Mouse (Mus musculus) CH12.LX (cell line): ENCODE measurements around the gene Slc4a7. TPM values are rescaled to one million over a fixed set of nuclear protein-coding genes. Genes with fewer than 3 reads are reported as not detected.

Experiments used
- DNase-seq: peaks from one replicate; pipeline ENCODE4 v3.0.0-alpha.2; 2013; ENCODE audit errors: extremely low read depth
- H3K27ac ChIP-seq: 2 replicates; pipeline ENCODE4 v1.5.1; 2012; ENCODE audit warnings: low read depth, mild to moderate bottlenecking, control low read depth, moderate library complexity; ENCODE audit not compliant: insufficient read depth
- H3K27me3 ChIP-seq: replicated peaks from 2 replicates; pipeline ENCODE3; 2012; ENCODE audit warnings: inconsistent platforms
- H3K36me3 ChIP-seq, 2 experiments: replicated peaks in 1 of 2; 2 replicates each; pipeline versions ENCODE3 to v1.6.1; 2012; ENCODE audit warnings: inconsistent platforms in 1 of 2, low read length in 1 of 2, mild to moderate bottlenecking in 1 of 2, mixed read lengths in 1 of 2, moderate library complexity in 1 of 2; ENCODE audit not compliant: control insufficient read depth in 1 of 2, insufficient read depth in 1 of 2
- H3K4me1 ChIP-seq, 2 experiments: 2 replicates each; pipeline ENCODE4 v1.6.1; 2012; ENCODE audit warnings: inconsistent platforms in 1 of 2, moderate library complexity in 1 of 2; ENCODE audit not compliant: insufficient read depth in 2 of 2, control insufficient read depth in 1 of 2
- H3K4me2 ChIP-seq: 2 replicates; pipeline ENCODE4 v1.6.1; 2012; ENCODE audit warnings: low read depth, mild to moderate bottlenecking, control low read depth; ENCODE audit not compliant: poor library complexity, insufficient read depth, severe bottlenecking
- H3K4me3 ChIP-seq, 3 experiments: fragments of 150-350 bp in 1 of 3; sonication (generic) in 1 of 3; replicated peaks in 1 of 3; 2 replicates each; pipeline versions ENCODE3 to v1.5.1; 2011 to 2012; ENCODE audit warnings: low read depth in 2 of 3, low read length in 2 of 3, mild to moderate bottlenecking in 2 of 3, moderate library complexity in 2 of 3, control low read depth in 1 of 3, improper control_type of control experiment in 1 of 3, inconsistent platforms in 1 of 3, mixed read lengths in 1 of 3; ENCODE audit not compliant: poor library complexity in 1 of 3
- H3K79me2 ChIP-seq: replicated peaks from 2 replicates; pipeline ENCODE4 v1.6.1; 2012; ENCODE audit warnings: mild to moderate bottlenecking, moderate library complexity; ENCODE audit not compliant: control insufficient read depth, poor library complexity, insufficient read depth, severe bottlenecking; ENCODE audit errors: extremely low read depth
- H3K9ac ChIP-seq: 2 replicates; pipeline ENCODE4 v1.6.1; 2012; ENCODE audit warnings: low read depth, mild to moderate bottlenecking, control low read depth, moderate library complexity; ENCODE audit not compliant: insufficient read depth
- H3K9me3 ChIP-seq: replicated peaks from 2 replicates; pipeline ENCODE3; 2012; ENCODE audit warnings: low read length, inconsistent platforms, mixed read lengths
- BHLHE40 ChIP-seq: IDR thresholded peaks from 2 replicates; pipeline ENCODE4 v1.6.1; 2011; ENCODE audit warnings: mild to moderate bottlenecking, low read depth, low read length, improper control_type of control experiment
- CHD1 ChIP-seq: IDR thresholded peaks from 2 replicates; pipeline ENCODE4 v1.6.1; 2012; ENCODE audit warnings: low read depth, low read length, improper control_type of control experiment, inconsistent platforms
- CHD2 ChIP-seq: IDR thresholded peaks from 2 replicates; pipeline ENCODE4 v1.6.1; 2011; ENCODE audit warnings: low read length, improper control_type of control experiment
- CTCF ChIP-seq, 2 experiments: IDR thresholded peaks in 1 of 2; conservative IDR thresholded peaks in 1 of 2; 2 replicates each; pipeline ENCODE4 v1.5.1; 2011 to 2012; ENCODE audit warnings: low read depth in 2 of 2, low read length in 2 of 2, improper control_type of control experiment in 1 of 2, inconsistent platforms in 1 of 2, mild to moderate bottlenecking in 1 of 2, moderate library complexity in 1 of 2
- EP300 ChIP-seq: IDR thresholded peaks from 2 replicates; pipeline ENCODE4 v1.6.1; 2011; ENCODE audit warnings: low read length, improper control_type of control experiment
- GABPA ChIP-seq: IDR thresholded peaks from 2 replicates; pipeline ENCODE4 v1.6.1; 2012; ENCODE audit warnings: low read depth, low read length, improper control_type of control experiment, inconsistent platforms; ENCODE audit not compliant: insufficient replicate concordance
- HCFC1 ChIP-seq: IDR thresholded peaks from 2 replicates; pipeline ENCODE4 v1.6.1; 2012; ENCODE audit warnings: low read depth, mild to moderate bottlenecking, inconsistent platforms, low read length, improper control_type of control experiment
- IRF4 ChIP-seq: IDR thresholded peaks from 2 replicates; pipeline ENCODE4 v1.6.1; 2014; ENCODE audit warnings: low read depth, mild to moderate bottlenecking, inconsistent platforms, low read length, improper control_type of control experiment
- JUN ChIP-seq: IDR thresholded peaks from 2 replicates; pipeline ENCODE4 v1.6.1; 2011; ENCODE audit warnings: low read depth, mild to moderate bottlenecking, low read length, improper control_type of control experiment, moderate library complexity; ENCODE audit not compliant: insufficient read depth
- KAT2A ChIP-seq: IDR thresholded peaks from 2 replicates; pipeline ENCODE4 v1.6.1; 2012; ENCODE audit warnings: low read length, improper control_type of control experiment, inconsistent platforms; ENCODE audit not compliant: insufficient replicate concordance
- MAX ChIP-seq: IDR thresholded peaks from 2 replicates; pipeline ENCODE4 v1.6.1; 2011; ENCODE audit warnings: low read length, improper control_type of control experiment
- MAZ ChIP-seq: IDR thresholded peaks from 2 replicates; pipeline ENCODE4 v1.6.1; 2012; ENCODE audit warnings: low read depth, mild to moderate bottlenecking, inconsistent platforms, low read length, improper control_type of control experiment, moderate library complexity
- MEF2A ChIP-seq: IDR thresholded peaks from 2 replicates; pipeline ENCODE4 v1.6.1; 2014; ENCODE audit warnings: low read depth, mild to moderate bottlenecking, inconsistent platforms, low read length, improper control_type of control experiment, borderline replicate concordance
- MXI1 ChIP-seq: IDR thresholded peaks from 2 replicates; pipeline ENCODE4 v1.6.1; 2011; ENCODE audit warnings: mild to moderate bottlenecking, low read depth, low read length, improper control_type of control experiment
- MYC ChIP-seq: IDR thresholded peaks from 2 replicates; pipeline ENCODE4 v1.6.1; 2011; ENCODE audit warnings: low read depth, mild to moderate bottlenecking, improper control_type of control experiment, low read length
- NELFE ChIP-seq: IDR thresholded peaks from 2 replicates; pipeline ENCODE4 v1.6.1; 2011; ENCODE audit warnings: low read depth, low read length, improper control_type of control experiment
- NRF1 ChIP-seq: IDR thresholded peaks from 2 replicates; pipeline ENCODE4 v1.6.1; 2014; ENCODE audit warnings: low read depth, mild to moderate bottlenecking, inconsistent platforms, low read length, improper control_type of control experiment, moderate library complexity
- PAX5 ChIP-seq: IDR thresholded peaks from 2 replicates; pipeline ENCODE4 v1.6.1; 2012; ENCODE audit warnings: low read length, inconsistent platforms, mixed read lengths
- POLR2A ChIP-seq: IDR thresholded peaks from 2 replicates; pipeline ENCODE4 v1.6.1; 2011; ENCODE audit warnings: low read depth, mild to moderate bottlenecking, improper control_type of control experiment, low read length
- POLR2AphosphoS2 ChIP-seq: IDR thresholded peaks from 2 replicates; pipeline ENCODE4 v1.6.1; 2011; ENCODE audit warnings: low read depth, low read length, improper control_type of control experiment
- RAD21 ChIP-seq: IDR thresholded peaks from 2 replicates; pipeline ENCODE4 v1.6.1; 2011; ENCODE audit warnings: low read depth, mild to moderate bottlenecking, low read length, improper control_type of control experiment, moderate library complexity
- RCOR1 ChIP-seq: conservative IDR thresholded peaks from 2 replicates; pipeline ENCODE4 v1.6.1; 2012; ENCODE audit warnings: low read depth, mild to moderate bottlenecking, inconsistent platforms, low read length, improper control_type of control experiment
- SIN3A ChIP-seq: IDR thresholded peaks from 2 replicates; pipeline ENCODE4 v1.6.1; 2012; ENCODE audit warnings: low read length, improper control_type of control experiment, inconsistent platforms
- SMC3 ChIP-seq: IDR thresholded peaks from 2 replicates; pipeline ENCODE4 v1.6.1; 2011; ENCODE audit warnings: low read depth, low read length, improper control_type of control experiment
- TCF12 ChIP-seq: IDR thresholded peaks from 2 replicates; pipeline ENCODE4 v1.6.1; 2014; ENCODE audit warnings: low read depth, mild to moderate bottlenecking, inconsistent platforms, low read length, improper control_type of control experiment
- UBTF ChIP-seq: IDR thresholded peaks from 2 replicates; pipeline ENCODE4 v1.6.1; 2012; ENCODE audit warnings: low read depth, mild to moderate bottlenecking, inconsistent platforms, low read length, improper control_type of control experiment, moderate library complexity
- USF2 ChIP-seq: conservative IDR thresholded peaks from 2 replicates; pipeline ENCODE4 v1.6.1; 2011; ENCODE audit warnings: low read depth, low read length, improper control_type of control experiment
- ZKSCAN1 ChIP-seq: IDR thresholded peaks from 2 replicates; pipeline ENCODE4 v1.6.1; 2012; ENCODE audit warnings: low read depth, inconsistent platforms, low read length, improper control_type of control experiment, borderline replicate concordance
- dilution Hi-C: fragments of 300-500 bp; cut with MboI; formaldehyde crosslinking; loops from 2 replicates; pipeline ENCODE4 v1.14.3; 2020; ENCODE audit warnings: low sequenced_read_pairs; ENCODE audit not compliant: extremely low pct_unique_long_range_greater_than_20kb, extremely low pct_ligation_motif_present
- in situ Hi-C: fragments of 300-500 bp; cut with MboI; formaldehyde crosslinking; loops from 3 replicates; pipeline ENCODE4 v1.14.3; 2019; ENCODE audit warnings: low sequenced_read_pairs, low pct_ligation_motif_present, low pct_unique_long_range_greater_than_20kb, mixed read lengths
- polyA plus RNA-seq: library from polyadenylated mRNA; unstranded; fragments of >175 nt; gene quantifications from 2 replicates; pipeline ENCODE4 v1.2.1, GENCODE M21; 2012; ENCODE audit warnings: low read depth; ENCODE audit not compliant: insufficient read length
- total RNA-seq, 2 experiments: library from RNA; depleted of rRNA; stranded (reverse); fragments of 300-350 nt in 1 of 2; fragments of >200 nt in 1 of 2; gene quantifications; 2 replicates each; pipeline ENCODE4 v1.2.3; 2012 to 2014

Gene Slc4a7
- total and polyA plus RNA-seq, 3 experiments, result 13.6 to 19.0 (median 17.6) TPM

- H3K4me2 ChIP-seq, result no peak overlapping the region
- in situ Hi-C loops, result no loop called here
- peaks cover 0 to 22% of the 10 kb centered on the region in 2 experiments for H3K36me3 ChIP-seq
- no peak overlapping the region for H3K9ac ChIP-seq
- no peak for TF ChIP-seq JUN
- TF ChIP-seq MEF2A, result no peak
- TF ChIP-seq SIN3A, result no peak
- no peak for TF ChIP-seq IRF4
- no peak for TF ChIP-seq TCF12
- TF ChIP-seq ZKSCAN1, result no peak
- TF ChIP-seq NELFE, result no peak
- no peak for TF ChIP-seq POLR2AphosphoS2
- no peak for TF ChIP-seq RAD21
- no peak for TF ChIP-seq KAT2A
- no peak for TF ChIP-seq HCFC1
- no peak for TF ChIP-seq POLR2A
- TF ChIP-seq MYC, result no peak
- TF ChIP-seq PAX5, result no peak
- no peak for TF ChIP-seq EP300
- no peak for TF ChIP-seq MAX
- no peak for TF ChIP-seq MXI1
- TF ChIP-seq CHD2, result no peak
- no peak for TF ChIP-seq RCOR1
- TF ChIP-seq UBTF, result no peak
- H3K79me2 ChIP-seq, result peaks cover 2% of the 10 kb centered on the region; the same call in 1 of the 2 replicates
- DNase-seq, result no peak
- H3K27me3 ChIP-seq, result no peaks in the 10 kb centered on the region
- peaks cover 3 to 45% of the 10 kb centered on the region in 2 experiments; a peak in 3 of 4 replicates for H3K4me1 ChIP-seq
- H3K9me3 ChIP-seq, result no peaks in the 10 kb centered on the region
- dilution Hi-C loops, result no loop called here
- H3K4me3 ChIP-seq, result no peak overlapping the region
- H3K27ac ChIP-seq, result no peak overlapping the region
These were observed 5.0 kb downstream of the Slc4a7 start for GRCm38 (mm10) chr14:14707061-14707460.

- in situ Hi-C loops (no loop called here), dilution Hi-C loops (no loop called here)
- Histone ChIP-seq H3K4me2 (no peak overlapping the region), H3K9me3 (no peaks in the 10 kb centered on the region), H3K36me3 (peaks cover 0 to 22% of the 10 kb centered on the region in 2 experiments), H3K9ac (no peak overlapping the region), H3K4me3 (no peak overlapping the region), H3K27me3 (no peaks in the 10 kb centered on the region), H3K4me1 (peaks cover 0 to 48% of the 10 kb centered on the region in 2 experiments; a peak in 2 of 4 replicates), H3K27ac (no peak overlapping the region), H3K79me2 (peaks cover 2% of the 10 kb centered on the region; the same call in 1 of the 2 replicates)
- no peak for TF ChIP-seq BHLHE40
- TF ChIP-seq NELFE, result no peak
- TF ChIP-seq PAX5, result no peak
- no peak for TF ChIP-seq NRF1
- TF ChIP-seq MAZ, result no peak
- TF ChIP-seq USF2, result no peak
- no peak for TF ChIP-seq RAD21
- TF ChIP-seq SMC3, result no peak
- no peak for TF ChIP-seq CHD2
- no peak for TF ChIP-seq IRF4
- no peak for TF ChIP-seq GABPA
- no peak for TF ChIP-seq CTCF (conservative IDR thresholded peaks at IDR 0.05 in 1 of 2, IDR thresholded peaks at IDR 0.05 in 1 of 2; ENCODE audit: low read depth in 2 of 2, low read length in 2 of 2)
- TF ChIP-seq HCFC1, result no peak
- no peak for TF ChIP-seq MXI1
- no peak for TF ChIP-seq CHD1
- no peak for TF ChIP-seq SIN3A
- no peak for TF ChIP-seq TCF12
- no peak for TF ChIP-seq UBTF
- DNase-seq, result no peak
These were observed 6.9 kb downstream of the Slc4a7 start for GRCm38 (mm10) chr14:14709021-14709420.
